Mouse (Mus musculus): ENCODE measurements around the gene Rev1. TPM values are rescaled to one million over a fixed set of nuclear protein-coding genes. Genes with fewer than 3 reads are reported as not detected.
"Not testable (repeated sequence)": the region's sequence is repeated elsewhere in the genome, so short reads cannot be mapped to it uniquely, and the experiment has no call there.

The Rev1 gene
- polyA plus RNA-seq, 1 experiment: 7.4 TPM

- TF ChIP-seq CTCF (IDR thresholded peaks at IDR 0.05; ENCODE audit: extremely low read depth, insufficient read depth, insufficient read length, insufficient replicate concordance) (no peak), POLR2A (IDR thresholded peaks at IDR 0.05; ENCODE audit: low read depth, low read length) (no peak)
- H3K4me1 ChIP-seq (ENCODE audit: control insufficient read depth, insufficient read depth, insufficient read length): no peaks in the 10 kb centered on the region
- WGBS: 69% methylated on average over 8 of the region's 8 CpGs
Measured at GRCm38 (mm10) chr1:38081316-38081715, 48.3 kb downstream of the Rev1 start.

GRCm38 (mm10) chr1:38071326-38071725 is 58.3 kb downstream of the Rev1 start:
- no peak for TF ChIP-seq POLR2A (IDR thresholded peaks at IDR 0.05; ENCODE audit: low read depth, low read length)
- no peak for TF ChIP-seq CTCF (IDR thresholded peaks at IDR 0.05; ENCODE audit: extremely low read depth, insufficient read depth, insufficient read length, insufficient replicate concordance)
- H3K4me3 ChIP-seq (ENCODE audit: extremely low read depth, insufficient read depth, insufficient read length): no peak overlapping the region
- no peaks in the 10 kb centered on the region for H3K27me3 ChIP-seq (ENCODE audit: control insufficient read depth, insufficient read depth, low read length)
- peaks cover 18% of the 10 kb centered on the region for H3K36me3 ChIP-seq (ENCODE audit: control insufficient read depth, insufficient read depth, low read length)
- no peak for DNase-seq (ENCODE audit: low read depth in 1 of 2, low spot score in 2 of 2)
- no peak overlapping the region for H3K27ac ChIP-seq (ENCODE audit: insufficient read depth, low read length)
- no peaks in the 10 kb centered on the region for H3K4me1 ChIP-seq (ENCODE audit: control insufficient read depth, insufficient read depth, insufficient read length)
- WGBS: 92% methylated on average over 8 of the region's 8 CpGs

More at GRCm38 (mm10) chr1:38081316-38081715, 48.3 kb downstream of the Rev1 start:
- no peak overlapping the region for H3K4me3 ChIP-seq (ENCODE audit: extremely low read depth, insufficient read depth, insufficient read length)
- H3K27me3 ChIP-seq (ENCODE audit: control insufficient read depth, insufficient read depth, low read length): no peaks in the 10 kb centered on the region
- H3K36me3 ChIP-seq (ENCODE audit: control insufficient read depth, insufficient read depth, low read length): peaks cover 20% of the 10 kb centered on the region
- H3K27ac ChIP-seq (ENCODE audit: insufficient read depth, low read length): no peak overlapping the region
- no peak for DNase-seq (ENCODE audit: low read depth in 1 of 2, low spot score in 2 of 2)

GRCm38 (mm10) chr1:38067276-38067675 is 62.3 kb downstream of the Rev1 start:
- Histone ChIP-seq H3K4me1 (ENCODE audit: control insufficient read depth, insufficient read depth, insufficient read length) (no peaks in the 10 kb centered on the region), H3K27me3 (ENCODE audit: control insufficient read depth, insufficient read depth, low read length) (no peaks in the 10 kb centered on the region), H3K36me3 (ENCODE audit: control insufficient read depth, insufficient read depth, low read length) (peaks cover 15% of the 10 kb centered on the region), H3K27ac (ENCODE audit: insufficient read depth, low read length) (no peak overlapping the region), H3K4me3 (ENCODE audit: extremely low read depth, insufficient read depth, insufficient read length) (no peak overlapping the region)
- 97% methylated on average over 10 of the region's 10 CpGs for WGBS
- TF ChIP-seq POLR2A (IDR thresholded peaks at IDR 0.05; ENCODE audit: low read depth, low read length) (no peak), CTCF (IDR thresholded peaks at IDR 0.05; ENCODE audit: extremely low read depth, insufficient read depth, insufficient read length, insufficient replicate concordance) (no peak)
- no peak for DNase-seq (ENCODE audit: low read depth in 1 of 2, low spot score in 2 of 2)

GRCm38 (mm10) chr1:38062156-38062555 is 67.4 kb downstream of the Rev1 start:
- WGBS: 94% methylated on average over 2 of the region's 2 CpGs
- H3K27ac ChIP-seq (ENCODE audit: insufficient read depth, low read length); H3K4me3 ChIP-seq (ENCODE audit: extremely low read depth, insufficient read depth, insufficient read length); H3K27me3 ChIP-seq (ENCODE audit: control insufficient read depth, insufficient read depth, low read length); DNase-seq (ENCODE audit: low read depth in 1 of 2, low spot score in 2 of 2); H3K4me1 ChIP-seq (ENCODE audit: control insufficient read depth, insufficient read depth, insufficient read length): not testable (repeated sequence)
- H3K36me3 ChIP-seq (ENCODE audit: control insufficient read depth, insufficient read depth, low read length): peaks cover 16% of the 10 kb centered on the region

- WGBS: 95% methylated on average over 6 of the region's 6 CpGs
- Histone ChIP-seq H3K36me3 (ENCODE audit: control insufficient read depth, insufficient read depth, low read length) (peaks cover 36% of the 10 kb centered on the region), H3K4me1 (ENCODE audit: control insufficient read depth, insufficient read depth, insufficient read length) (no peaks in the 10 kb centered on the region), H3K4me3 (ENCODE audit: extremely low read depth, insufficient read depth, insufficient read length) (no peak overlapping the region), H3K27ac (ENCODE audit: insufficient read depth, low read length) (no peak overlapping the region), H3K27me3 (ENCODE audit: control insufficient read depth, insufficient read depth, low read length) (no peaks in the 10 kb centered on the region)
- TF ChIP-seq CTCF (IDR thresholded peaks at IDR 0.05; ENCODE audit: extremely low read depth, insufficient read depth, insufficient read length, insufficient replicate concordance) (no peak), POLR2A (IDR thresholded peaks at IDR 0.05; ENCODE audit: low read depth, low read length) (no peak)
- DNase-seq (ENCODE audit: low read depth in 1 of 2, low spot score in 2 of 2): no peak
Measured at GRCm38 (mm10) chr1:38058417-38058816, 71.2 kb downstream of the Rev1 start.

- DNase-seq (ENCODE audit: low read depth in 1 of 2, low spot score in 2 of 2): no peak
- Histone ChIP-seq H3K27ac (ENCODE audit: insufficient read depth, low read length) (no peak overlapping the region), H3K27me3 (ENCODE audit: control insufficient read depth, insufficient read depth, low read length) (no peaks in the 10 kb centered on the region), H3K4me1 (ENCODE audit: control insufficient read depth, insufficient read depth, insufficient read length) (no peaks in the 10 kb centered on the region), H3K36me3 (ENCODE audit: control insufficient read depth, insufficient read depth, low read length) (peaks cover 48% of the 10 kb centered on the region), H3K4me3 (ENCODE audit: extremely low read depth, insufficient read depth, insufficient read length) (no peak overlapping the region)
- WGBS: 95% methylated on average over 5 of the region's 5 CpGs
- no peak for TF ChIP-seq POLR2A (IDR thresholded peaks at IDR 0.05; ENCODE audit: low read depth, low read length)
- TF ChIP-seq CTCF (IDR thresholded peaks at IDR 0.05; ENCODE audit: extremely low read depth, insufficient read depth, insufficient read length, insufficient replicate concordance): no peak
Measured at GRCm38 (mm10) chr1:38055176-38055575, 74.4 kb downstream of the Rev1 start.

GRCm38 (mm10) chr1:38049562-38049961 is 80.0 kb downstream of the Rev1 start:
- no peak overlapping the region for H3K27ac ChIP-seq (ENCODE audit: insufficient read depth, low read length)
- DNase-seq (ENCODE audit: low read depth in 1 of 2, low spot score in 2 of 2): no peak
- no peak overlapping the region for H3K4me3 ChIP-seq (ENCODE audit: extremely low read depth, insufficient read depth, insufficient read length)
- peaks cover 61% of the 10 kb centered on the region for H3K36me3 ChIP-seq (ENCODE audit: control insufficient read depth, insufficient read depth, low read length)
- H3K27me3 ChIP-seq (ENCODE audit: control insufficient read depth, insufficient read depth, low read length): no peaks in the 10 kb centered on the region
- WGBS: 31% methylated on average over 4 of the region's 4 CpGs
- no peaks in the 10 kb centered on the region for H3K4me1 ChIP-seq (ENCODE audit: control insufficient read depth, insufficient read depth, insufficient read length)
- TF ChIP-seq CTCF (IDR thresholded peaks at IDR 0.05; ENCODE audit: extremely low read depth, insufficient read depth, insufficient read length, insufficient replicate concordance) (no peak), POLR2A (IDR thresholded peaks at IDR 0.05; ENCODE audit: low read depth, low read length) (no peak)
